Mouse (Mus musculus) small intestine, adult 2 months (tissue): ENCODE results near the gene Stk24. TPM values are rescaled to one million over a fixed set of nuclear protein-coding genes. Genes with fewer than 3 reads are reported as not detected.
A peak's percentile ranks its signal among the peaks of the same experiment; 100 is the strongest.

Source experiments
- H3K27ac ChIP-seq: fragments of 200-500 bp; 2 replicates; pipeline ENCODE4 v1.5.1; 2012; ENCODE audit warnings: low read depth, low read length, control low read depth, inconsistent platforms; ENCODE audit not compliant: insufficient read depth
- H3K27me3 ChIP-seq: fragments of 200-500 bp; 2 replicates; pipeline ENCODE4 v1.6.1; 2012; ENCODE audit warnings: mild to moderate bottlenecking, moderate library complexity, low read length, inconsistent platforms; ENCODE audit not compliant: control insufficient read depth, insufficient read depth
- H3K36me3 ChIP-seq: fragments of 200-500 bp; 2 replicates; pipeline ENCODE4 v1.6.1; 2012; ENCODE audit warnings: mild to moderate bottlenecking, low read length, control low read depth, inconsistent platforms; ENCODE audit not compliant: control insufficient read depth, insufficient read depth
- H3K4me1 ChIP-seq: fragments of 200-500 bp; 2 replicates; pipeline ENCODE4 v1.6.1; 2012; ENCODE audit warnings: low read length, inconsistent platforms, mixed read lengths; ENCODE audit not compliant: control insufficient read depth, insufficient read depth, insufficient read length
- H3K4me3 ChIP-seq: fragments of 200-500 bp; 2 replicates; pipeline ENCODE4 v1.5.1; 2012; ENCODE audit warnings: low read depth, mild to moderate bottlenecking, control low read depth, inconsistent platforms, low read length, moderate library complexity
- CTCF ChIP-seq: fragments of 200-500 bp; IDR thresholded peaks from 2 replicates; pipeline ENCODE4 v1.5.1; 2012; ENCODE audit warnings: low read depth, mild to moderate bottlenecking, control low read depth, inconsistent platforms, low read length, moderate library complexity, mixed read lengths; ENCODE audit not compliant: insufficient replicate concordance, insufficient read length; ENCODE audit errors: extremely low read depth
- POLR2A ChIP-seq: fragments of 200-500 bp; IDR thresholded peaks from 2 replicates; pipeline ENCODE4 v1.6.1; 2012; ENCODE audit warnings: low read depth, mild to moderate bottlenecking, control low read depth, inconsistent platforms, low read length, moderate library complexity
- WGBS: fragments of 180-500 bp; shearing (Covaris S2); methylation state at CpG from one replicate; pipeline ENCODE4 v1.1.7; 2018; 5-methylcytosine and 5-hydroxymethylcytosine counted together
- polyA plus RNA-seq: library from polyadenylated mRNA; depleted of rRNA; stranded (reverse); fragments of >200 nt; gene quantifications from 2 replicates; pipeline ENCODE4 v1.2.3, GENCODE M21; 2012

Stk24 gene
- polyA plus RNA-seq, 1 experiment, result 35.4 TPM

DNA sequence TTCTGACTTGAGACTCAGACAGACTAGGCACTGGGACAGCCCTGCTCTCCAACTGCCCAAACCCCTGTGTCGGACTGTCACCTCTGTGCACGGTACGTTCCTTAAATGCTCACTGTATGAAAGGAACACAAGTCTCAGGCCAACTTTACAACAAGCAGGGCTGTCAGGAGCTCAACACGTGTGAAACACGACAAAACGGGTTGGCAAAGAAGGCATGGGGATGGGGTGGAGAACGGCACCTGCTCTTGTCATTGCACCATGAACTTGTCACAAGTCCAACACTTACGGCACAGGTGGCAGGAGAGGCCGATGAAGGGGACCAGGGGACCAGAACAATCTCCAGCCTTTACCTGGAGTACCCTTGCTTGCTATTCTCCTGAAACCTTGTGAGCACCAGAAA lies 80.7 kb downstream of the Stk24 start:
- peak overlapping the region; percentile 45; the same call in 1 of the 2 replicates for H3K27ac ChIP-seq

DNA sequence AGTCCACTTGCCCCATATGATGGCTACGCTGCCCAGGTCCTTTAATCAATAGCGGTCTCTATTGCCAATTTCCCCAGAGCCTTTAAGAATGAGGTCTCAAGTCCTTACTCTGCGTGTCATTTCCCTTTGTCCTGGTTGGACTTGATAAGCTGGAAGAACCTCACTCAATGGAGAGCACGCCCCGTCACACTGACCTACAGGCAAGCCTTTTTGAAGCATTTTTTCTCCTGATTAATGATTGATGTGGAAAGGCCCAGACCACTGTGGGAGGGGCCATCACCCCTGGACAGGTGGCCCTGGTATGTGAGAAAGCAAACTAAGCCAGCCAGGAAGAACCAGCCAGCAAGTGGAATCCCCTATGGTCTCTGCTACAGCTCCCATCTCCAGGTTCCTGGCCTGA lies 81.3 kb downstream of the Stk24 start:
- peak overlapping the region; percentile 45; the same call in 1 of the 2 replicates for H3K27ac ChIP-seq
- TF ChIP-seq CTCF (no peak), POLR2A (no peak)
- WGBS, result 22% methylated on average over 5 of the region's 5 CpGs
- H3K4me3 ChIP-seq, result no peak overlapping the region
- peaks cover 52% of the 10 kb centered on the region for H3K36me3 ChIP-seq
- H3K4me1 ChIP-seq, result peaks cover 15% of the 10 kb centered on the region; the same call in 1 of the 2 replicates
- no peaks in the 10 kb centered on the region for H3K27me3 ChIP-seq

More for the DNA sequence above, 80.7 kb downstream of the Stk24 start:
- Histone ChIP-seq H3K4me3 (no peak overlapping the region), H3K4me1 (peaks cover 15% of the 10 kb centered on the region; the same call in 1 of the 2 replicates), H3K36me3 (peaks cover 47% of the 10 kb centered on the region), H3K27me3 (no peaks in the 10 kb centered on the region)
- no peak for TF ChIP-seq CTCF
- no peak for TF ChIP-seq POLR2A
- 35% methylated on average over 9 of the region's 9 CpGs for WGBS

DNA sequence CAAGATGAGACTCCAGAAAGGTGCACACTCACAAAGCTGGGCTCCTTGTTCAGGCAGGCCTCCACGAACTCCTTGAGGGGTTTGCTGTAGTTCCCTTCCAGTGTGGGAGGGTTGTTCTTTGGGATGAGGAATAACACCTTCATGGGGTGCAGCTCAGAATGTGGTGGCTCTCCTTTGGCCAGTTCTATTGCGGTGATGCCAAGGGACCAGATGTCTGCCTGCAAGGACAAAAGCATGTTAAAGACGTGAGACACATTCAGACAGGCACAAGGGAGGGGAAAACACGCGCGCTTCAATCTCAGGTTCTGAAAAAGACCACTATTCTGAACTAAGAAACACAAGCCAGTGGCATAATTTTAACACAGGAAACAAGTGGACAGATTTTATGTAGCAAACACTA lies 82.7 kb downstream of the Stk24 start:
- no peak overlapping the region for H3K4me3 ChIP-seq
- no peak overlapping the region for H3K27ac ChIP-seq
- TF ChIP-seq POLR2A (no peak), CTCF (no peak)
- WGBS, result 95% methylated on average over 6 of the region's 6 CpGs
- peaks cover 15% of the 10 kb centered on the region; the same call in 1 of the 2 replicates for H3K4me1 ChIP-seq
- H3K27me3 ChIP-seq, result no peaks in the 10 kb centered on the region
- peaks cover 60% of the 10 kb centered on the region for H3K36me3 ChIP-seq

DNA sequence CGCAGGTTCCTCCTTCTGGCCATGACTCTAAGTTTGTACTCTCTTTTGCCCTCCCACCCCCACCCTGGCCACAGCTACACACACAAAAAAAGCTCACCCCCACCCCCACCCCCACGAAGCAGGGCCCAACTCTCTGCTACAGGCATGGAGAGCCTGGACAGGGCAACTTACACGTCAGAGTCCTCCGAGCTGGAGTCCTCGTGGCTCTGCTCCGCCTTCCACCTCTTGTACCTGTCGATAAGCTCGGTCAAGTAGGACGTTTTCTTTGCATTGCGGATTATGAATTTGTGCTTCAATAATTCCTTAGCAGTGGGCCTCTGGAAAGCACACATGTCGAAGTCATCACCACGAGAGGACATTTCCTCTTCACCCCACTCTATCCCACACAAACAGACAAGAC lies 85.3 kb downstream of the Stk24 start:
- Histone ChIP-seq H3K27me3 (no peaks in the 10 kb centered on the region), H3K36me3 (peaks cover 59% of the 10 kb centered on the region), H3K27ac (no peak overlapping the region), H3K4me3 (no peak overlapping the region), H3K4me1 (peaks cover 13% of the 10 kb centered on the region; the same call in 1 of the 2 replicates)
- 86% methylated on average over 12 of the region's 12 CpGs for WGBS
- TF ChIP-seq CTCF (no peak), POLR2A (no peak)

DNA sequence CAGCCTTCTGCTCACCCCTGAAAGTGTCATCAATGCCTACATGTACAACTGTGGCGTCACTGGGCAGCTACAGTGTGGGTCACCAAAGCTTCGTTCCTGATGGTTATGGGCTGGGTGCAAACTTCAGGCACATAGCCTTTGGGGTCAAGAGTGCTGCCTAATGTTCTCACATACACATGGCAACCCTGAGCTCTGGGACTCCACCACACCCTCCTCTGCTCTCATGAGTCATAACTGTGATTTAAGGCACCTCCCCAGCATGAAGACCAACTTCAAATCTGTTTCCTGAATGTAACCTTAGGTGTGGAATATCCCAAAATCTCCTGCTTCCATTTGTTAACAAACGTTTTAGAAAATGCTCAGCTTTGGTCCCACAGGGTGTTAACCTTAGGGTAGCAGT lies 87.4 kb downstream of the Stk24 start:
- Histone ChIP-seq H3K4me1 (no peaks in the 10 kb centered on the region), H3K27me3 (no peaks in the 10 kb centered on the region), H3K4me3 (no peak overlapping the region), H3K27ac (no peak overlapping the region), H3K36me3 (peaks cover 70% of the 10 kb centered on the region)
- WGBS, result 84% methylated on average over 3 of the region's 3 CpGs
- TF ChIP-seq POLR2A, result no peak
- no peak for TF ChIP-seq CTCF

DNA sequence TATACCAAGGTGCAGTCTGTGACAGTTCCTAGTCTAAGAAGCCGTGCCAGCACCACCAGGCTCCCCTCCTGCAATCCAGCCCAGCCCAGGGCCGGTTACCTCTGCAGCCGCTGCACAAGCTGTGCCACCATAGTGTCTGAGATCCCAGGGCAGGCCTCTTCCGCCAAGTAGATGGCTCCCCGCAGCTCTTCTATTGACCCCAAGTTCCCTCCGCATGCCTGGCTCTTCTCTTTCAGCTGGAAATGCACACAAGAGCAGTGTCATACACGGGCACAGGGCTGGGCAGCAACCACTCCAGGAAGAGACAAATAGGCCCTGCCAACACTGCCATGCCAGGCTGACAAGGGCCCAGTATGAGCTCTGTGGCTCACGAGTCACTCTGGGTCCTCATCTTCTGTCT lies 87.9 kb downstream of the Stk24 start:
- H3K36me3 ChIP-seq, result peaks cover 70% of the 10 kb centered on the region
- H3K4me1 ChIP-seq, result no peaks in the 10 kb centered on the region
- no peak for TF ChIP-seq POLR2A
- no peak for TF ChIP-seq CTCF
- no peak overlapping the region for H3K4me3 ChIP-seq
- no peak overlapping the region for H3K27ac ChIP-seq
- 94% methylated on average over 8 of the region's 8 CpGs for WGBS
- H3K27me3 ChIP-seq, result no peaks in the 10 kb centered on the region

DNA sequence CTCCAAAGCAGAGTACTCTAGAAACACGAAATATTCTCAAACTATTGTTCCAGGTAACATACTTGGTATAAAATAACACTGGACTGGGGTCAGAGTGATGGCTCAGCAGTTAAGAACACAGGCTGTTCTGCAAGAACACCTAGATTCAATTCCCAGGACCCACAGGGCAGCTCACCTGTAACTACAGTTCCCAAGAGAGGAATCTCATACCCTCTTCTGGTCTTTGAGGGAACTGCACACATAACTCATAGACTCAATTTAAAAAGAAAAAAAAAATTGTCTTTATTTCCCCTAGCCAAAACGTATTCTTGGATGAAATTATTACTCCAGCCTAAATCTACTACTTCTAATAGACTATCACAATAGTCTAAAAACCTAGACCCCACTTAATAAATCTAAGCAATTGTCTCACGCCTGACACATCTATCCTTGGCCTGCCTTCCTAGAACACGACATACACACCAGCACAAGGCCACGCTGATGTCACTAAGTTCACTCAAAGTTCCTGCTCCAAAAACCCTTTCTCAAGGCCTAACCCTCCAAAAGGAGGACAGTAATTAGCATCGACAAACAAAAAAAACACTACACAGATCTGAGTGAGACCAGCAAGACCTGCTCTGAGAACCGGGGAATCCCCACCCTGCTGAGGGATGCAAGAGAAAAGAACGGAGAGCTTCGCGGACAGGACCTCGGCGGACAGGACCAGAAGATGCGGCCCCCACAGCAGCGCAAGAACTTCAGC lies 94.3 kb downstream of the Stk24 start:
- no peak for TF ChIP-seq CTCF
- no peak for TF ChIP-seq POLR2A
- Histone ChIP-seq H3K27me3 (no peaks in the 10 kb centered on the region), H3K4me1 (no peaks in the 10 kb centered on the region), H3K27ac (no peak overlapping the region), H3K4me3 (no peak overlapping the region), H3K36me3 (peaks cover 62% of the 10 kb centered on the region)
- 87% methylated on average over 14 of the region's 14 CpGs for WGBS
